Mouse (Mus musculus) stomach, embryonic 16.5 days (tissue): Measurements from ENCODE around the gene Sae1. TPM values are rescaled to one million over a fixed set of nuclear protein-coding genes. Genes with fewer than 3 reads are reported as not detected.
A peak's percentile ranks its signal among the peaks of the same experiment; 100 is the strongest.

ENCODE experiments used
- ATAC-seq: fragments of 200-750 bp; cut with Nextera tagmentation; 2 replicates; pipeline ENCODE4 v1.8.0; 2017; ENCODE audit warnings: moderate number of reproducible peaks, moderate TSS enrichment; ENCODE audit not compliant: insufficient read depth, low FRiP score
- H3K27ac ChIP-seq: fragments of 300-500 bp; sonication (generic); 2 replicates; pipeline ENCODE4 v1.5.1; 2014; ENCODE audit warnings: low read length
- H3K27me3 ChIP-seq: fragments of 300-500 bp; sonication (generic); 2 replicates; pipeline ENCODE4 v1.6.1; 2014; ENCODE audit warnings: low read length, control low read depth, mixed read lengths; ENCODE audit not compliant: control insufficient read depth, insufficient read depth
- H3K36me3 ChIP-seq: fragments of 300-500 bp; sonication (generic); 2 replicates; pipeline ENCODE4 v1.6.1; 2014; ENCODE audit warnings: low read length; ENCODE audit not compliant: control insufficient read depth, insufficient read depth
- H3K4me1 ChIP-seq: fragments of 300-500 bp; sonication (generic); 2 replicates; pipeline ENCODE4 v1.6.1; 2014; ENCODE audit warnings: low read length, control low read depth, mixed read lengths; ENCODE audit not compliant: control insufficient read depth, insufficient read depth
- H3K4me2 ChIP-seq: fragments of 300-500 bp; sonication (generic); 2 replicates; pipeline ENCODE4 v1.6.1; 2014; ENCODE audit warnings: low read depth, low read length, mixed read lengths
- H3K4me3 ChIP-seq: fragments of 300-500 bp; sonication (generic); replicated peaks from 2 replicates; pipeline ENCODE4 v1.5.1; 2014; ENCODE audit warnings: mild to moderate bottlenecking, low read length
- H3K9ac ChIP-seq: fragments of 300-500 bp; sonication (generic); 2 replicates; pipeline ENCODE4 v1.6.1; 2014; ENCODE audit warnings: low read length
- H3K9me3 ChIP-seq: fragments of 300-500 bp; sonication (generic); replicated peaks from 2 replicates; pipeline ENCODE4 v1.6.1; 2016; ENCODE audit warnings: low read length, control low read depth; ENCODE audit not compliant: control insufficient read depth
- WGBS: fragments of 180-500 bp; shearing (Covaris S2); extraction: QIAGEN DNeasy Blood & Tissue Kit; methylation state at CpG from one replicate; pipeline ENCODE4 v1.1.7; 2014; 5-methylcytosine and 5-hydroxymethylcytosine counted together
- polyA plus RNA-seq: library from polyadenylated mRNA; unstranded; fragments of >200 nt; fragmentation: Nextera tagmentation; extraction: Ambion mirVana; gene quantifications from 2 replicates; pipeline ENCODE4 v1.2.1, GENCODE M21; 2015

Sae1 gene
- polyA plus RNA-seq = 256 and 262 TPM in 2 replicates

GRCm38 (mm10) chr7:16387160-16388041 lies at the start of gene Sae1:
TSS of gene Sae1 (minus strand) at chr7:16387806.
- Histone ChIP-seq H3K4me1 (peaks cover 18% of the 10 kb centered on the region), H3K36me3 (no peaks in the 10 kb centered on the region), H3K27ac (peak within 1 kb of the TSS; percentile 86), H3K4me3 (peak within 1 kb of the TSS; percentile 94), H3K4me2 (peak within 1 kb of the TSS; percentile 73), H3K9ac (peak within 1 kb of the TSS; percentile 94), H3K9me3 (no peaks in the 10 kb centered on the region), H3K27me3 (no peaks in the 10 kb centered on the region)
- peak; percentile 97 for ATAC-seq
- WGBS = under 1% methylated on average over 58 of the region's 58 CpGs

DNA sequence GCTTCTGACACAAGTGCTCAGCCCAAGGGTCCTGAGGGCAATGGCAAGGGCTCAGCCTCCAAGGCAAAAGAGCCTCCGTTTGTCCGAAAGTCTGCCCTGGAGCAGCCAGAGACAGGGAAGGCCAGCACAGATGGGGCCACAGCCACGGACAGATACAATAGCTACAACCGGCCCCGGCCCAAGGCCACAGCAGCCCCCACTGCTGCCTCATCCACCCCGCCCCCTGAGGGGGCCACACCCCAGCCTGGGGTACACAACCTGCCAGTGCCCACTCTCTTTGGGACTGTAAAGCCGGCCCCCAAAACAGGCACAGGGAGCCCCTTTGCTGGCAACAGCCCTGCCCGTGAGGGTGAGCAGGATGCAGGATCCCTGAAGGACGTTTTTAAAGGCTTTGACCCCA lies 47.5 kb upstream of the Sae1 start:
- WGBS = 80% methylated on average over 9 of the region's 9 CpGs
- Histone ChIP-seq H3K9ac (no peak overlapping the region), H3K4me2 (no peak overlapping the region), H3K4me3 (no peak overlapping the region), H3K27me3 (no peaks in the 10 kb centered on the region), H3K27ac (no peak overlapping the region), H3K36me3 (peaks cover 39% of the 10 kb centered on the region), H3K9me3 (no peaks in the 10 kb centered on the region), H3K4me1 (no peaks in the 10 kb centered on the region)
- no peak for ATAC-seq

- Histone ChIP-seq H3K36me3 (peaks cover 52% of the 10 kb centered on the region), H3K9ac (no peak overlapping the region), H3K4me1 (no peaks in the 10 kb centered on the region), H3K4me3 (no peak overlapping the region), H3K4me2 (no peak overlapping the region), H3K27me3 (no peaks in the 10 kb centered on the region), H3K9me3 (no peaks in the 10 kb centered on the region), H3K27ac (no peak overlapping the region)
- ATAC-seq = no peak
- 80% methylated on average over 3 of the region's 3 CpGs for WGBS
These were observed 45.9 kb upstream of the Sae1 start for GRCm38 (mm10) chr7:16433352-16433971.

- H3K4me2 ChIP-seq = no peak overlapping the region
- no peaks in the 10 kb centered on the region for H3K27me3 ChIP-seq
- H3K27ac ChIP-seq = no peak overlapping the region
- no peak overlapping the region for H3K9ac ChIP-seq
- ATAC-seq = peak; percentile 64; the same call in 1 of the 2 replicates
- H3K9me3 ChIP-seq = no peaks in the 10 kb centered on the region
- no peak overlapping the region for H3K4me3 ChIP-seq
- WGBS = 54% methylated on average over 4 of the region's 4 CpGs
- H3K36me3 ChIP-seq = peaks cover 65% of the 10 kb centered on the region
- H3K4me1 ChIP-seq = no peaks in the 10 kb centered on the region
These were observed 38.6 kb upstream of the Sae1 start for GRCm38 (mm10) chr7:16426129-16426729.

DNA sequence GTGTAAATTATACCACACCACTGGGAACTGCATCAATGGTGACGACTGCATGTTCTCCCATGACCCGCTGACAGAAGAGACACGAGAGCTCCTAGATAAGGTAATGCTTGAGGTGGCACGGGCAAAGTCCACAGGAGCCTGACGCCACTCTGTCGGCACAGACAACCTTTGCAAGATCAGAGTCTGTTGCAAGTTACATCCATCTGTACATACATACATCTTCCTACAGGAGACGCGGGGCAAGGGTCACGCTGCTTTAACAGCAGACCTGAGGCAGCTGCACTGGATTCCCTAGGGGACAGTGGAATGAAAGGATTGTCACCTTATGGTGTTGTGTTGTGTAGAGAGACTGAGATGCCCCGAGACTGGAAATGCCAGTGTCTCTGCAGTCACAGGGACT lies 38.1 kb upstream of the Sae1 start:
- ATAC-seq = peak; percentile 14; the same call in 1 of the 2 replicates
- Histone ChIP-seq H3K27me3 (no peaks in the 10 kb centered on the region), H3K4me1 (no peaks in the 10 kb centered on the region), H3K4me3 (no peak overlapping the region), H3K27ac (no peak overlapping the region), H3K4me2 (no peak overlapping the region), H3K9me3 (no peaks in the 10 kb centered on the region), H3K9ac (no peak overlapping the region), H3K36me3 (peaks cover 67% of the 10 kb centered on the region)
- 88% methylated on average over 10 of the region's 10 CpGs for WGBS

DNA sequence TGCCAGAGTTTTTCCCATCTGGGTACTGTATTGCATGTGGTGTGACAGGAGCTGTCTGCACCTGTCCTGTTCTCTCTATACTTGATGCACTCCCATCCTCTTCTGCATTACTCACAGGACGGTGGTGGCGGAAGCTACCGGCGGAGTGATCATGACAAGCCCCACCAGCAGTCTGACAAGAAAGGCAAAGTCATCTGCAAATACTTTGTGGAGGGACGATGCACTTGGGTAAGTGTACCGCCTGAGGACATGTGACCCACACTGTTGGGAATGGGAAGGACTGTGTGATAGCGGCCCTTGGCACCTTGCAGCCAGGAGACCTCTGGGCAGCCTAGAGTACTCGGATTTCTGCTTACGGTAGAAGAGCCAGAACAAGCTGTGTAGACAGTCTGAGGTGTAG lies 36.1 kb upstream of the Sae1 start:
- no peaks in the 10 kb centered on the region for H3K4me1 ChIP-seq
- no peak overlapping the region for H3K27ac ChIP-seq
- no peak overlapping the region for H3K9ac ChIP-seq
- no peaks in the 10 kb centered on the region for H3K27me3 ChIP-seq
- no peak overlapping the region for H3K4me2 ChIP-seq
- WGBS = 88% methylated on average over 9 of the region's 9 CpGs
- H3K36me3 ChIP-seq = peaks cover 57% of the 10 kb centered on the region
- no peaks in the 10 kb centered on the region for H3K9me3 ChIP-seq
- no peak for ATAC-seq
- H3K4me3 ChIP-seq = no peak overlapping the region

DNA sequence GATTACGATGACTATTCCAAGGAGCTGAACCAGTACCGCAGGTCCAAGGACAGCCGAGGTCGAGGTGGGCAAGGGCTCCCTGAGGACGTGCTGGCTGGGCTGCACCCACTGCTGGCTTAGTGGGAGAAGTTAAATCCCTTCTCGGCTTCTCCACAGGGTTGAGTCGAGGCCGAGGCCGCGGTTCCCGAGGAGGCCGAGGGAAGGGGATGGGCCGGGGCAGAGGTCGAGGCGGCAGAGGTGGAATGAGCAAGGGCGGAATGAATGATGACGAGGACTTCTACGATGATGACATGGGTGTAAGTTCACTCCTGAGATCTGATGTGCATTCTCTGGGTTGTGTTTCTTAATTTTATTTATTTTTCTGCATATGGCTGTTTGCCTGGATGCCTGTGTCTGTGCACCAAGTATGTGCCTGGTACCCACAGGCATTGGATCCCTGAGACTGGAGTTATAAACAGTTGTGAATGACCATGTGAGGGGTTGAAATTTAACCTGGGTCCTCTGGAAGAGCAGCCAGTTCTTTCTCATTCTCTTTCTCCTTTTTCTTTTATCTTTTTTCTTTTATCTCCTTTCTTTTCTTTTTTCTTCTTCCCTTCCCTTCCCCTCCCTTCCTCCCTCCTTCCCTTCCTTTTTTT lies 34.7 kb upstream of the Sae1 start:
- 83% methylated on average over 18 of the region's 18 CpGs for WGBS

GRCm38 (mm10) chr7:16420493-16421118 lies 33.0 kb upstream of the Sae1 start:
- Histone ChIP-seq H3K4me3 (no peak overlapping the region), H3K27ac (peak overlapping the region; percentile 32), H3K9ac (no peak overlapping the region), H3K4me2 (no peak overlapping the region), H3K36me3 (peaks cover 55% of the 10 kb centered on the region), H3K9me3 (no peaks in the 10 kb centered on the region), H3K27me3 (no peaks in the 10 kb centered on the region), H3K4me1 (no peaks in the 10 kb centered on the region)
- 80% methylated on average over 8 of the region's 8 CpGs for WGBS
- peak; percentile 73 for ATAC-seq

More for the DNA sequence above, 34.7 kb upstream of the Sae1 start:
- Histone ChIP-seq H3K36me3 (peaks cover 61% of the 10 kb centered on the region), H3K9ac (no peak overlapping the region), H3K27me3 (no peaks in the 10 kb centered on the region), H3K9me3 (no peaks in the 10 kb centered on the region), H3K4me1 (no peaks in the 10 kb centered on the region), H3K4me3 (no peak overlapping the region), H3K4me2 (no peak overlapping the region), H3K27ac (no peak overlapping the region)
- ATAC-seq = no peak
